Mouse (Mus musculus) ES-E14 (cell line): ENCODE data around the gene Prelid1.

Experiments
- CHD2 ChIP-seq: IDR thresholded peaks from 2 replicates; pipeline ENCODE4 v1.6.1; 2014; ENCODE audit warnings: mild to moderate bottlenecking, low read depth, low read length, inconsistent platforms
- MAFK ChIP-seq: IDR thresholded peaks from 2 replicates; pipeline ENCODE4 v1.6.1; 2014; ENCODE audit warnings: mild to moderate bottlenecking, low read depth, low read length, inconsistent platforms; ENCODE audit not compliant: insufficient read depth
- ZNF384 ChIP-seq: IDR thresholded peaks from 2 replicates; pipeline ENCODE4 v1.6.1; 2012; ENCODE audit warnings: low read depth, low read length, inconsistent platforms

GRCm38 (mm10) chr13:55296760-55297159 lies 23.5 kb upstream of the Prelid1 start:
- no peak for TF ChIP-seq ZNF384
- no peak for TF ChIP-seq CHD2
- peak; percentile 99 for TF ChIP-seq MAFK
